Mouse (Mus musculus) urinary bladder, postnatal 4 days (tissue): ENCODE results near the gene Ak5.

ENCODE experiments used
- DNase-seq, 2 experiments: peaks; one replicate each; pipeline ENCODE4 v3.0.0; 2021 to 2022; ENCODE audit warnings: low spot score in 2 of 2

Gene Ak5

GRCm38 (mm10) chr3:152564516-152565113, 103.5 kb downstream of the Ak5 start:
- no peak for DNase-seq

GRCm38 (mm10) chr3:152563833-152564232, 104.3 kb downstream of the Ak5 start:
- DNase-seq = no peak

- no peak for DNase-seq
These were observed 106.5 kb downstream of the Ak5 start for GRCm38 (mm10) chr3:152561708-152562107.

GRCm38 (mm10) chr3:152559295-152559694, 108.9 kb downstream of the Ak5 start:
- no peak for DNase-seq

GRCm38 (mm10) chr3:152558106-152558505, 110.1 kb downstream of the Ak5 start:
- no peak for DNase-seq

- peak in 1 of 2 experiments; percentile 65 for DNase-seq
These were observed 110.5 kb downstream of the Ak5 start for GRCm38 (mm10) chr3:152557659-152558058.

GRCm38 (mm10) chr3:152556919-152557318, 111.2 kb downstream of the Ak5 start:
- DNase-seq = no peak

- DNase-seq = no peak
These were observed 111.7 kb downstream of the Ak5 start for GRCm38 (mm10) chr3:152556435-152556834.

- no peak for DNase-seq
These were observed 112.9 kb downstream of the Ak5 start for GRCm38 (mm10) chr3:152555216-152555615.

- no peak for DNase-seq
These were observed 113.8 kb downstream of the Ak5 start for GRCm38 (mm10) chr3:152554366-152554765.

- no peak for DNase-seq
These were observed 115.5 kb downstream of the Ak5 start for GRCm38 (mm10) chr3:152552641-152553040.

GRCm38 (mm10) chr3:152550528-152551115, 117.5 kb downstream of the Ak5 start:
- no peak for DNase-seq

- no peak for DNase-seq
These were observed 118.1 kb downstream of the Ak5 start for GRCm38 (mm10) chr3:152550031-152550430.

GRCm38 (mm10) chr3:152544921-152545320, 123.2 kb downstream of the Ak5 start:
- no peak for DNase-seq

GRCm38 (mm10) chr3:152542298-152542697, 125.9 kb downstream of the Ak5 start:
- no peak for DNase-seq

GRCm38 (mm10) chr3:152530344-152530743, 137.8 kb downstream of the Ak5 start:
- no peak for DNase-seq

GRCm38 (mm10) chr3:152529058-152529972, 138.8 kb downstream of the Ak5 start:
- no peak for DNase-seq

GRCm38 (mm10) chr3:152526721-152527120, 141.4 kb downstream of the Ak5 start:
- no peak for DNase-seq

GRCm38 (mm10) chr3:152523315-152523638, 144.9 kb downstream of the Ak5 start:
- no peak for DNase-seq

- no peak for DNase-seq
These were observed 145.4 kb downstream of the Ak5 start for GRCm38 (mm10) chr3:152522634-152523314.

- DNase-seq = no peak
These were observed 147.1 kb downstream of the Ak5 start for GRCm38 (mm10) chr3:152521054-152521453.

GRCm38 (mm10) chr3:152520074-152520473, 148.1 kb downstream of the Ak5 start:
- no peak for DNase-seq
